Mouse (Mus musculus) bone marrow, adult 2 months (tissue): ENCODE measurements around the gene C530025M09Rik.

Experiments
- CTCF ChIP-seq: fragments of 200-500 bp; IDR thresholded peaks from 2 replicates; pipeline ENCODE4 v1.5.1; 2011; ENCODE audit warnings: low read length, control low read depth; ENCODE audit not compliant: control insufficient read depth, insufficient read depth
- POLR2A ChIP-seq: fragments of 200-500 bp; IDR thresholded peaks from 2 replicates; pipeline ENCODE4 v1.6.1; 2011; ENCODE audit warnings: low read depth, mild to moderate bottlenecking, control low read depth, low read length, borderline replicate concordance; ENCODE audit not compliant: control insufficient read depth

DNA sequence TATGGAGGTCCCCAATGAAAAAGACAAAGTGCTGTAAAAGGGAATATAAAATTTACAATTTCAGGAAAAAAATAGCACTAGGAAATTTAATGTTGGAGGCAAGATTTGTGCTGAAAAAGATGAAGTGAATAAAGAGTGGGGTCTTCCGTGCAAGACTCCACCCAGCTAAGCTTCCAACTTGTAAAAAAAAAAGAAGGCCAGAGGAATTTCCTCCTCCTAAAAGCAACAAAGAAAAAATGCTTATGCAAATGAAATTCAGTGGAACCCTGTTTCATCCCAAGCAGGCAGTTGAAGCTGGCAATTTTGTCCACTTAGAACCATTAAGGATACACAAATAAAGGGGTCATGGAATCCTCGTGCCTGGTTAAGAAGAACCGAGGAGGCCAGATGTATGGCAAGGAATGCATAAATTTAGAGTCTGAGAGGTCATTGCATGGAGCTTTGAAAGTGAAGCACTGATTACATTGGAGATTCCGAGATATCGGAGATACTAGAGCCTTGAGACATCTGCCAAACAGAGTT lies 35.0 kb upstream of the C530025M09Rik start:
- TF ChIP-seq CTCF (no peak), POLR2A (no peak)
